Mouse (Mus musculus) embryonic facial prominence, embryonic 12.5 days (tissue): Measurements from ENCODE around the gene Ppp6r2. TPM values are rescaled to one million over a fixed set of nuclear protein-coding genes. Genes with fewer than 3 reads are reported as not detected.
A peak's percentile ranks its signal among the peaks of the same experiment; 100 is the strongest.

ENCODE experiments used
- ATAC-seq: fragments of 200-750 bp; cut with Nextera tagmentation; 2 replicates; pipeline ENCODE4 v1.8.0; 2017; ENCODE audit not compliant: insufficient number of reproducible peaks, insufficient read depth, low FRiP score, low TSS enrichment
- H3K27ac ChIP-seq: fragments of 300-500 bp; sonication (generic); 2 replicates; pipeline ENCODE4 v1.5.1; 2016; ENCODE audit warnings: mild to moderate bottlenecking
- H3K27me3 ChIP-seq: fragments of 300-500 bp; sonication (generic); 2 replicates; pipeline ENCODE4 v1.6.1; 2016; ENCODE audit warnings: mild to moderate bottlenecking, moderate library complexity
- H3K36me3 ChIP-seq: fragments of 300-500 bp; sonication (generic); 2 replicates; pipeline ENCODE4 v1.6.1; 2016; ENCODE audit warnings: mild to moderate bottlenecking
- H3K4me1 ChIP-seq: fragments of 300-500 bp; sonication (generic); 2 replicates; pipeline ENCODE4 v1.6.1; 2016
- H3K4me2 ChIP-seq: fragments of 300-500 bp; sonication (generic); replicated peaks from 2 replicates; pipeline ENCODE4 v1.6.1; 2016; ENCODE audit warnings: mild to moderate bottlenecking, moderate library complexity
- H3K4me3 ChIP-seq: fragments of 300-500 bp; sonication (generic); 2 replicates; pipeline ENCODE4 v1.5.1; 2016; ENCODE audit warnings: mild to moderate bottlenecking
- H3K9ac ChIP-seq: fragments of 300-500 bp; sonication (generic); 2 replicates; pipeline ENCODE4 v1.6.1; 2016; ENCODE audit warnings: mild to moderate bottlenecking, moderate library complexity
- H3K9me3 ChIP-seq: fragments of 300-500 bp; sonication (generic); 2 replicates; pipeline ENCODE4 v1.6.1; 2016; ENCODE audit warnings: mild to moderate bottlenecking, moderate library complexity
- WGBS: fragments of 180-500 bp; shearing (Covaris S2); methylation state at CpG from one replicate; pipeline ENCODE4 v1.1.7; 2016; 5-methylcytosine and 5-hydroxymethylcytosine counted together
- polyA plus RNA-seq: library from polyadenylated mRNA; unstranded; fragments of >200 nt; fragmentation: Nextera tagmentation; extraction: Ambion mirVana; gene quantifications from 2 replicates; pipeline ENCODE4 v1.2.1, GENCODE M21; 2016

Ppp6r2 gene
- polyA plus RNA-seq, 1 experiment from 2014 or later: 38.9 TPM

GRCm38 (mm10) chr15:89175411-89176155 is 35.8 kb upstream of the Ppp6r2 start:
- no peak overlapping the region for H3K4me3 ChIP-seq
- no peak overlapping the region for H3K27ac ChIP-seq
- WGBS: 77% methylated on average over 13 of the region's 13 CpGs
- no peaks in the 10 kb centered on the region for H3K36me3 ChIP-seq
- no peak overlapping the region for H3K9ac ChIP-seq
- H3K27me3 ChIP-seq: no peaks in the 10 kb centered on the region
- peak overlapping the region; percentile 5; the same call in 1 of the 2 replicates for H3K4me2 ChIP-seq
- H3K4me1 ChIP-seq: peaks cover 85% of the 10 kb centered on the region
- ATAC-seq: no peak
- no peaks in the 10 kb centered on the region for H3K9me3 ChIP-seq

- Histone ChIP-seq H3K9me3 (no peaks in the 10 kb centered on the region), H3K4me3 (no peak overlapping the region), H3K4me1 (peaks cover 85% of the 10 kb centered on the region), H3K27ac (peak overlapping the region; percentile 64), H3K9ac (no peak overlapping the region), H3K27me3 (no peaks in the 10 kb centered on the region), H3K36me3 (no peaks in the 10 kb centered on the region), H3K4me2 (peak overlapping the region; percentile 88)
- ATAC-seq: no peak
- 22% methylated on average over 5 of the region's 5 CpGs for WGBS
Measured at GRCm38 (mm10) chr15:89177121-89177520, 34.2 kb upstream of the Ppp6r2 start.

GRCm38 (mm10) chr15:89177576-89178259 is 33.6 kb upstream of the Ppp6r2 start:
- Histone ChIP-seq H3K4me2 (peak overlapping the region; percentile 88), H3K9me3 (no peaks in the 10 kb centered on the region), H3K36me3 (no peaks in the 10 kb centered on the region), H3K4me3 (no peak overlapping the region), H3K9ac (no peak overlapping the region), H3K4me1 (peaks cover 85% of the 10 kb centered on the region), H3K27ac (peak overlapping the region; percentile 64), H3K27me3 (no peaks in the 10 kb centered on the region)
- 69% methylated on average over 4 of the region's 4 CpGs for WGBS
- no peak for ATAC-seq

GRCm38 (mm10) chr15:89178260-89178860 is 33.0 kb upstream of the Ppp6r2 start:
- ATAC-seq: no peak
- peak overlapping the region; percentile 88 for H3K4me2 ChIP-seq
- no peaks in the 10 kb centered on the region for H3K9me3 ChIP-seq
- H3K9ac ChIP-seq: peak overlapping the region; percentile 92
- H3K4me3 ChIP-seq: peak overlapping the region; percentile 88
- H3K4me1 ChIP-seq: peaks cover 78% of the 10 kb centered on the region
- no peaks in the 10 kb centered on the region for H3K36me3 ChIP-seq
- peak overlapping the region; percentile 94 for H3K27ac ChIP-seq
- H3K27me3 ChIP-seq: no peaks in the 10 kb centered on the region
- WGBS: 78% methylated on average over 7 of the region's 7 CpGs

GRCm38 (mm10) chr15:89178954-89179629 is 32.3 kb upstream of the Ppp6r2 start:
- 1% methylated on average over 16 of the region's 16 CpGs for WGBS
- H3K4me2 ChIP-seq: peak overlapping the region; percentile 88

GRCm38 (mm10) chr15:89179630-89179964 is 31.8 kb upstream of the Ppp6r2 start:
- Histone ChIP-seq H3K4me3 (peak overlapping the region; percentile 88), H3K4me1 (peaks cover 66% of the 10 kb centered on the region), H3K27me3 (no peaks in the 10 kb centered on the region), H3K4me2 (peak overlapping the region; percentile 88), H3K36me3 (no peaks in the 10 kb centered on the region; the same call in 1 of the 2 replicates), H3K9ac (peak overlapping the region; percentile 92), H3K27ac (peak overlapping the region; percentile 94), H3K9me3 (no peaks in the 10 kb centered on the region)
- 5% methylated on average over 6 of the region's 6 CpGs for WGBS
- ATAC-seq: no peak

More at GRCm38 (mm10) chr15:89178954-89179629, 32.3 kb upstream of the Ppp6r2 start:
- Histone ChIP-seq H3K27ac (peak overlapping the region; percentile 94), H3K9ac (peak overlapping the region; percentile 92), H3K36me3 (no peaks in the 10 kb centered on the region), H3K4me3 (peak overlapping the region; percentile 88), H3K4me1 (peaks cover 71% of the 10 kb centered on the region), H3K9me3 (no peaks in the 10 kb centered on the region), H3K27me3 (no peaks in the 10 kb centered on the region)
- 0 out of 2 replicates have a peak, but pooled peaks have one; percentile 7 for ATAC-seq

GRCm38 (mm10) chr15:89180081-89180541 is 31.2 kb upstream of the Ppp6r2 start:
- peak overlapping the region; percentile 88 for H3K4me3 ChIP-seq
- H3K4me1 ChIP-seq: peaks cover 62% of the 10 kb centered on the region
- peak overlapping the region; percentile 88 for H3K4me2 ChIP-seq
- H3K9me3 ChIP-seq: no peaks in the 10 kb centered on the region
- H3K27ac ChIP-seq: peak overlapping the region; percentile 94
- no peaks in the 10 kb centered on the region for H3K27me3 ChIP-seq
- peaks cover 4% of the 10 kb centered on the region; the same call in 1 of the 2 replicates for H3K36me3 ChIP-seq
- peak; percentile 8; the same call in 1 of the 2 replicates for ATAC-seq
- peak overlapping the region; percentile 92 for H3K9ac ChIP-seq
- under 1% methylated on average over 26 of the region's 26 CpGs for WGBS

GRCm38 (mm10) chr15:89180571-89181229 is 30.7 kb upstream of the Ppp6r2 start, which contains the start of gene Plxnb2:
Gene Plxnb2, minus strand, starts transcription at chr15:89180788.
- Histone ChIP-seq H3K27ac (peak within 1 kb of the TSS; percentile 94), H3K9me3 (no peaks in the 10 kb centered on the region), H3K9ac (peak within 1 kb of the TSS; percentile 92), H3K4me2 (peak within 1 kb of the TSS; percentile 88), H3K27me3 (no peaks in the 10 kb centered on the region), H3K36me3 (peaks cover 4% of the 10 kb centered on the region; the same call in 1 of the 2 replicates), H3K4me1 (peaks cover 56% of the 10 kb centered on the region), H3K4me3 (peak within 1 kb of the TSS; percentile 88)
- ATAC-seq: peak; percentile 83
- under 1% methylated on average over 69 of the region's 72 CpGs for WGBS

- no peak overlapping the region; the same call in 1 of the 2 replicates for H3K27ac ChIP-seq
- peak overlapping the region; percentile 88; the same call in 1 of the 2 replicates for H3K4me3 ChIP-seq
- peaks cover 46% of the 10 kb centered on the region for H3K4me1 ChIP-seq
- 67% methylated on average over 10 of the region's 10 CpGs for WGBS
- no peaks in the 10 kb centered on the region for H3K9me3 ChIP-seq
- no peaks in the 10 kb centered on the region for H3K27me3 ChIP-seq
- H3K9ac ChIP-seq: no peak overlapping the region
- ATAC-seq: no peak
- H3K36me3 ChIP-seq: peaks cover 12% of the 10 kb centered on the region
- peak overlapping the region; percentile 88 for H3K4me2 ChIP-seq
Measured at GRCm38 (mm10) chr15:89181561-89182270, 29.6 kb upstream of the Ppp6r2 start.

GRCm38 (mm10) chr15:89182328-89182741 is 29.0 kb upstream of the Ppp6r2 start:
- ATAC-seq: no peak
- peak overlapping the region; percentile 61; the same call in 1 of the 2 replicates for H3K27ac ChIP-seq
- H3K4me1 ChIP-seq: peaks cover 40% of the 10 kb centered on the region
- no peaks in the 10 kb centered on the region for H3K27me3 ChIP-seq
- 39% methylated on average over 6 of the region's 6 CpGs for WGBS
- no peak overlapping the region for H3K4me3 ChIP-seq
- H3K4me2 ChIP-seq: 0 out of 2 replicates have a peak overlapping the region, but pooled peaks have one; percentile 4
- H3K9ac ChIP-seq: no peak overlapping the region
- no peaks in the 10 kb centered on the region for H3K9me3 ChIP-seq
- H3K36me3 ChIP-seq: peaks cover 18% of the 10 kb centered on the region
